Mouse (Mus musculus) lung, adult 18-20 months (tissue): ENCODE results near the gene Auts2.

ENCODE experiments used
- DNase-seq, 2 experiments: peaks; one replicate each; pipeline ENCODE4 v3.0.0; 2022; ENCODE audit warnings: mixed read lengths in 2 of 2

Gene Auts2

DNA sequence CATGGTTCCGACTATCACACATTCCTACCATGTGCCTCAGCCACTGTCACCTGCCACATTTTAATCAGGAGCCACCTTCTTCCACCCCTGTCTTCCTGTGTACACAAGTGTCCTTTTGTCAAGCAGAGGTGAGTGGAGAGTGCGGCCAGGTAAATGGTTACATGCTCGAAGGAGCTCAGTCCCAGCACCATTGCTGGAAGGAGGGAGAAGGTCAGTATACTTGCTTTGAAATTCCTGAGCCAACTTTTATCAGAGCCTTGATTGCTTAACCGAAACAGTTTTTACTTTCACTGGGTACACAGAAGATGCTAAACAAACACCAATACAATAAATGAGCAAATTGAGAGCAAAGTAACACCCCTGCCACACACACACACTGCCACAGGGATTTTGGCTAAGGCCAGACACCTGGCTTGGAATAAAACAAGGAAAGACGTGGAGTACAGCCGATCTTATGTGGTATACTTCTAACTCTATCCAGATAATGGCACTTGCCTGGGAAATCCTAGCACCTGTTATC lies 953.1 kb downstream of the Auts2 start:
- DNase-seq, result no peak

DNA sequence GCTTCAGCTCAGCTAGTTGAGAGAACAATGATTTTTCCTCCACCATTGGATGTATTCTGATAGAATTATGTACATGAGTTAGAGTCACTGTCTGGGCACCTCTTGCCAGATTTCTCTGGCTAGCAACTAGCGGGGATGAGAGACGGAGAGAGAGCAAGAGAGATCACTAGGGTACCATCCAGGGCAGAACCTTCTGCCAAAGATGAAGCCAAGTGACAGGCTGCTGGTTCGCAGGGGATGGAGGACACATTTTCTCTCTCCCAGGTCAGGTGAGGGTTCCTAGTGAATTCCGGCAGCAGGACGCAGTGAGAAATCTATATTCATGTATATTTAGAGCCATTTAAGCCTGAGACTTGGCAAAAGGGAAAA lies 956.8 kb downstream of the Auts2 start:
- DNase-seq, result no peak

DNA sequence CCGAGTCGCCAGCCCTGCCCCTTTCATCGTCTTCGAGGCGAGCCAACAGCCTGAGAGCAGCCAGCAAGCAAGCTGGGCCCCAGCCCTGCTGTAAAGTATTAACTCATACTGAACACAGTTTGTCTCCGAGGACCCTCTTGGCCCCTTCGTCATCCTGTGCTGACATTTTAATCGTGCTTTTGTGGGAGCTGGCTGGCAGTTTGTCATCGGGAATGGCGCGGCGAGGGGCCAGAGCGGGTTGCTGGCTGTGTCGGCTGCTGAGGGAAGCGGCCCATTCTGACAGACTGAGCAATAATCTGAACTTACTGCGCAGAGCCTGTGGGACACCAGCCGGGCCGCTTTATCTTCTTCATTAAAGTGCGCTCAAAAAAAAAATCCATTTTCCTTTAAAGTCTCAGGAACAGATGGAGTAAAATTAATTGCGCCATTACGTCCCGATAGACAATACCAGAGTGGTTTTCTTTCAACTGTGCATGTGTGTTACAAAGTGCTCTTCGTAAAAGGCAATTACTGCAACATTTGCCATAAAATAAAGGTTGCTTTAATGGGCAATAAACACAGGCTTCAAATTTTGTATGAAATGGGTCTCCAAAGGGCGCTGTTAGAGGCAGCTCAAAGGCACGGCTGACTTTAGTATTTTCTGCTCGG lies 957.3 kb downstream of the Auts2 start:
- no peak for DNase-seq

DNA sequence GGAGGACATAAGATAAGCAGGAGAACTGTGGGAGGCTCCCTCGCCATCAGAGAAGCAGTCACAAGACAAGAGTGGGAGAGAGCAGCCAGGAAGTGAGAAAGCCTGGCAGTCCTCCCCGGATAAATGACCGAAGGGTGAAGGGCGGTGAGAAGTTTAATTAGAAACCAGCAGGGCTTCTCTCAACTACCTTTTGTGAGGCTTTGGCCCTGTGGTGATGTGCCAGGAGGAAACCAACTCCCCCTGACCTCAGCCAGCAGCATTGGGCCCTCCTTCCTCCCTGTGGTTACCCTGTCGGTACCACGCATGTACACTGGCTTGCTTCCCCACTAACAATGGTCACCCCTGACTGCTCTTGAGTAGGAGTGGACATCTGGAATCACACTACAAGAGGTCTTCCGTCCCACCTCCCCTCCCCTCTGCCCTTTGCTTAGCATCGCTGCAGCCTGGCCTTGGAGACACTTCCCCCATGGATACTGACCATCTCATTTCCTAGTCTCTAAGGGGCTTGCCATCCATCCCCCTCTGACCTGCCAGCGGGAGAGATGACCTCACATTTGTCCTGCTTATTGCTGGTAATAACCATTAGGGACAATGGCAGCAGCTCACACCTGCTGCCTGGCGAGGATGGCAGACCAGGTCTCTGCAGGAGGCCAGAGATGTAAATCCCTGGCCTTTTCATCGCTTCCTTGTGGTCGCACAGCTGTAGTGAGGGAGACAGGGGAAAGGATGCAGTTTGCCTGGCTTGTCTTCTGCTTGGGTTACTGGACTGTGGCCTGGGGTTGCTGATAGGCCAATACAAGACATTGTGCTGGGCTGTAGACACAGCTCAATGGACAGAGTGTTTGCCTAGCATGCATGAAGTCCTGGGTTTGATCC lies 958.6 kb downstream of the Auts2 start:
- DNase-seq, result no peak

DNA sequence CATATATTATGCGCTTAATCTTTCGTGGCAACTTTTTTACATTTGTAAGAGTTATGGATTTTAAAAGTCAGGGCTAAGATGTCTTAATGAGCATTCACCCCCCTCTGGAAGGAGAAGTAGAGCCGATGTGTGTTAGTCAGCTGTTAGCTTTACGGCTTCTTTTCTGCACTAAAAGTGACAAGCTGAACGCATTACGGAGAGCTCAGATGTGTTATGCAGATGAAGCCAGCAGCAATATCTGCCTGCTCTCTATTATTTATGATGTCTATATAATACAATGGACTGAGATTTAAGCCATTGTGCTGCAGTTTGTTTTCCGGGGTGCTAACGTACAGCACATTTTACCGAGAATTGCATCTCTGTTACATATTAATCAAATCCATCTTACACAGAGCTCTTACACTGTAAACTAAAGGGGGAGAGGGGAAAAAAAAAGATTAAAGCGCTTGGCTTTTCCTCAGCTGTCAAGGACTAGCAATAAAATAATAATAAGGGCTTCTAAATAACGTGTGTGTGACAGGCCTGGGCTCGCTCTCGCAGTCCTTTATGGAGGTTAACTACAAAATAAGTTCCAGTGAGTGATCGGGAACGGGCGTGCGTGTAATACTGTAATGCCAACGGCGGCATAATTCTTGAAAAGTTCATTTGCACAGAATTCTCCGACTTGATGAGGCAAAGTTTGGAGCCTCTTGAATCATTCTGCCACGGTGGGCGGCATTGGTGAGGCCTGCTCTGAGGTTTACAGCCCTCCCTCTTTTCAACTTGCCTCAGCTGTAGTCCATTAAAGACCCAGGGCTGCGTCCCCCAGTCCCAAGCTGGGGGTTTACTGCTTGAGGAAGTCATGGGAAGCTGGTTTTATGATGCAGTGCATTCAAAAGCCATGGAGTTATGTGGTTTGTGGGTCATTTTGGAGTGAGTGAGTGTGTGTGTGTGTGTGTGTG lies 961.8 kb downstream of the Auts2 start:
- DNase-seq, result no peak

DNA sequence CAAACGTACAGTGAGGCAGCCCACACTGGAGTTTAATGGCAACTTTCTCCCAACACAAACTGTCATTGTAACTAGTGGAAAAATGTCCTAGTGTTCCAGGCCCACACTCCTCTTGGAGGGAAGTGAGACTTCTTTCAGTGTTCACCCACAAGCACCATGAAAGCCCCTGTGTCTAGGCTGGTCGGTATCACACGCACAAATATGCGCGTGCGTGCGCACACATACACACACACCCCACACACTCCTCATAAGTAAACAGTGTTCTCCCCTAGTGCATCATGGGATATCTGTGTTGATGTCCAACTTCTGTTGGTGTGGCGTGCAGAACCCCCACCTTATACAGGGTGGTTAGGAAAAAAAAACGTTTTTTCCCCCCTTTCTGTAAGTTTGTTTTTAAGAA lies 964.4 kb downstream of the Auts2 start:
- no peak for DNase-seq

DNA sequence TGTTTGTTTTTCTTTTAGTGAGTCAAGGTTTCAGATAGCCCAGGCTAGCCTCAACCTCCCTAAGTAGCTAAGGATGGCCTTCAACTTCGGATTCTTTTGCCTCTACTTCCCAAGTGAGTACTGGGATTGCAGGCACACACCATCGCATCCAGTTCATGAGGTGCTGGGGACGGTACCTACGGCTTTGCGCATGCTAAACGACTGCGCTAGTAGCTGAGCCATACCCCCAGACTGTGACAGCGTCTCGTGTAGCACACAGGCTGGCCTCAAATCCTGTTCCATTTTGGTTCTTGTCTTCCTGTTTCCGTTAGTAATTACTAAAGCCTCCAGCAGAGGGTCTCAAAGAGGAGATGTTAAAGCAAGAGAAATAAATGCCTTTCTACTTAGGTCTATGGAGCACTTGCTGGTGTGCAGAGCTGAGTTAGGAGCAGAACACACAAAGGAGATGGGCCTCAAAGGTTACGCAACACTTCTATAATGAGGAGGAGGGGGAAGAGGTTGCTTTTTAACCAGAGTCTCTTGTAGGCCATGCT lies 967.3 kb downstream of the Auts2 start:
- DNase-seq, result no peak

DNA sequence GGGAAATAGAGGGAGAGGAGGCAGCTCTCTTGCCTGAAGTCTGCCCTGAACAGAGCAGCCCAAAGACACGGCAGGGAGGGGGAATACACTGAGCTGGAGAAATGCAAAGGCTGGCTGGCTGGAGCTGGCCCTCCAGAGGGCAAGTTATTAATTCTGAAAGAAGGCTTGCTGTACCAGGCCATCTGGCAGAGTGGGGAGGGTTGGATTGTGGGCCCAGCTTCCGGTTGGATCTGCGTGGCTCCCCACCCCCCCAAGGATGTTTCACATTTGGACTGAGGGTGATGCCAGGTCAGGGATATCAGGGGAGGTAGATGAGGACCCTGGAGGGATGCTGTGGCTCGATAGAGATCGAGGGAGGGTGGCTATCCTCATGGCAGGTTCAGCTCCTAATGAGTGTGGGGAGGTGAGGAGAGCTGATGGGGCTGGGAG lies 968.0 kb downstream of the Auts2 start:
- no peak for DNase-seq

DNA sequence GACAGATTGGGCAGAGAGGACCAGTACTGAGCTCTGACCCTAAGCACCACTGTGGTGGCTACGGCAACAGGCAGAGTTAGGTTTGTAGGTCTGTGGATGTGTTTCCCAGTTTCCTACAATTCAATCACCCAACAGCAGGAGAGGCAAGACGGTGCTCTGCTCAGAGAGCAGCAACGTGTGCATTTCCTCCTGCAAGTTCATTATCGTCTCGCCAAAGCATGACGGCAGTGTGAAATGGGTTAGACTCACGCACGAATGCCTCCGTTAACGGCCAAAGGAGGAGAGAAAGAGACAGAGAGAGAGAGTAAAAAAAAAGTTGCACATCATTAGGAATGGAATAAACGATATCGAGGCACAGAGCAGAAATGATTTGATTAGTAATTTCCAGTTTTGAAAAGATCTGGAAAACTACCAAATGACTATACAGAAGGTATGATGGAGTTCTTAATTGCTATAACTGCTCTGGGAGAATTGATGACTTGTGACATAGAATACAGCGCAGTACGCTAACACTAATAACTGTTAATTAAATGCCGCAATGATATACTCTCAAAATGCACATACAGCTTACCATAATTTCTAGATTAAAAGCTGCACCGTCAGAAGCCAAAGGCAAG lies 968.6 kb downstream of the Auts2 start:
- DNase-seq, result no peak

DNA sequence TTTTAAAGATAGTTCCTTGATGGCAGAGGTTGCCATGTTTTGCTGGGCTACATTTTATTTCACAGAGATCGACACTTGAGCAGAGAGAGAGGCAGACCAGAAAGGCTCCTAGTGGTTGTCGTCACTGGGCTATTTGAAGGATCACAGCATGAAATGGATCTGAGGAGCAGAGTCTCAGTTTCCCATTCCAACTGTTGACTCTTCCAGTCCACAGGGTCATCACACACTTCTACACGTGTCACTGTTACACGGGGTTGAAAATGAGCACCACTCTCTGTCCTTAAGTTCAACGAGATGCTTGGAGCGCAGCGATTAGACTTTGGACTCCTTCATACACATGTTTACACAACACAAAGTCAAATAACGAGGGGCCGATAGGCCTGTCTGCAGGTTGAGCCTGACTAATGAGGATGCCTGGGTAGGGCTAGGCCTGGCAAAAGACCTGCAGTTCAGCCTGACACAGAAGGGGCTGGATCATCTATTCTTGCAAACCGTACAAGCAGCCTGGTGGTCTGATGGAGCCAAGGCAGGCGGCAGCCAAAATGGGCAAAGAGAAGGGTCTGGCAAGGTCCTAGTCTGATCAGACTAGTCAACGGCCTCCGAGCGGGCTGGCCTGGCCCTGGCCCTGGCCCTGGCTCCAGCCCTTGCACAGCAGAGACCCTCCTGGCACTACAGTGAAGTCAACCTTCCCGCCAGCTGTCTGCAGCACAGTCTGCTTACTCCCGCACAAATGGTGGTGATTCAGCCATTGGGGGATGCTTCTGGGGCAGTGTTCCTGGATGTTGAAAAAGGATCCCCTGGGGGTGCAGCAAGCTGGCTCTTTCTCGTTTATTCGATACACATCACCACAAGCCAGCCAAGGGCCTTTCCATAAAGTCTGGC lies 969.6 kb downstream of the Auts2 start:
- no peak for DNase-seq

DNA sequence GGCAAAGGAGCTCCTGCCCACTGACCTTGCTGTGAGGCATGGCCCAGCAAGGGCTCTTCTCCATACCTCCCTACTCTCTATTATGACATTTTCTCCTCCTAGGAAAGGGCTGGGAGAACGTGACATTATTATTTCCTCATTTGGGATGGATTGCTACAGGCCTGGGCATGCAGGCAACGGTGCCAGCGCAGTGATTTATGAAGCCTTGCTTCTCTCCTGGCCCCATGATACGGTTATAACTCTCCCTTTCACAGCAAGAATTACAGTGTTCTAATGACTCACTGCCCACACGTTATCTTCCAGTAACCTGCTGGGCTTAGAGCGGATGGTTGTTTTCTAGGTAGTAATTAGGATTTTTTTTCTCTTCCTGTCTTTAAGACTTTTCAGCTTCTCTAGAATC lies 977.1 kb downstream of the Auts2 start:
- DNase-seq, result no peak

DNA sequence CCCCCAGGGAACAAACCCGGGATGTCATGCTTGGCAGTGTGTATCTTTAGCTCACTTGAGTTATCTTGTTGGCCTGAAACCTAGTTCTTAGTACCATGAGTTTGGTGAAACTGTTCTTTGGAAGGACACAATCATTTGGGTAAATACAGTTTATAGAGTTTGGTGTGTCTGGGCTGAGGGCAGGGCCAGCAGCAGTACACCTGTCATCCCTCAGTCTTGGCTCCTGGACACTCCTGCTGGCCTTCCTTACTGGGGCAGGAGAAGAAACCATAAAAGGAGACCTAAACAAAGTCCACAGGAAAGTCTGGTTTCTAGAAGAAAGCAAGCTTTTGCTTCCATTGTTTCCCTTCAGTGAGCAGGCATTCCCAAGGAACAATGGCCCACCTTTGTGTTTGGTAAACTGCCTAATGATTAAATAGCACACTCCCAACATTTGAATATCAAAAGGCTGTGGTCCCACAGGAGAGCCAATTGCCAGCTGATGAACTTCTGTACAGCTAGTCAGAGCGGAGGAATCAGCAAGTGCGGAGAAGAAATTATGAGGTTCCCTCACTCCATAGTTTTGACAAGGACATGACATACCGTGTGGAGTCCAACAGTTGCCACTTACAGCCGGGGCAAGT lies 979.4 kb downstream of the Auts2 start:
- no peak for DNase-seq

DNA sequence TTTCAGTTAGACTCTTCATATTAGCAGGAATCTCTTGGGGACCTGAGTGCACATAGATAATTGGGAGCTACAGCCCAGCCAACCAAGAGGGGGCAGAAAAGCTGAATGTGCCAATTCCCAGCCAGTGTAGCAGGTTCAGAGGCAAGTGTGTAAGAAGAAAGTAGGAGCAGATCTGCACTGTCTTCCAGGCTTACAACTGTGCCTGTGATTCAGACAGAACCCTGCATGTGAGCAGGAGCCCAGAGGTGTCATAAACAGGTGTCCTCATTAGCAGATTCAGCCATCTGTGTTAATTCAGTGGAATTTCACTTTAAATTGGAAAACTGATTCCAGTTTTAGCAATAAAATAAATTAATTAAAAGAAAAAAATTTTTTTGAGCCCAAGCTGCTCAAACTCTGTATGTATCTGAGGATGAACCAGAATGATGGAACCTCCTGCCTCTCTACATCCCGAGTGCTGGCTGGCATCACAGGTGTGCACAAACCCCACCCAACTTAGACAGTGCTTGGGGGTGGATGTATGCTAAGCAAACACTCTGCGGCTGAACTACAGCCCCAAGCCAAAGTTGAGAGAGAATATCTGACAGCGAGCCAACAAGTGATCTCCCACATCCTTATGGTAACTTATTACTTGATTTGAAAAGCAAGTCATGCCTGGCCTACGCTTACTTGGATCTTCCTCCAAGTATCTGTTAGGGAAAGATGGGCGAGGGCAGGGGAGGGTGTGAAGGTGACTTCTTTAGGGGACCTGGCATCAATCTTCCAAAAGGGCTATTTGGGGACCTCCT lies 982.2 kb downstream of the Auts2 start:
- DNase-seq, result no peak

DNA sequence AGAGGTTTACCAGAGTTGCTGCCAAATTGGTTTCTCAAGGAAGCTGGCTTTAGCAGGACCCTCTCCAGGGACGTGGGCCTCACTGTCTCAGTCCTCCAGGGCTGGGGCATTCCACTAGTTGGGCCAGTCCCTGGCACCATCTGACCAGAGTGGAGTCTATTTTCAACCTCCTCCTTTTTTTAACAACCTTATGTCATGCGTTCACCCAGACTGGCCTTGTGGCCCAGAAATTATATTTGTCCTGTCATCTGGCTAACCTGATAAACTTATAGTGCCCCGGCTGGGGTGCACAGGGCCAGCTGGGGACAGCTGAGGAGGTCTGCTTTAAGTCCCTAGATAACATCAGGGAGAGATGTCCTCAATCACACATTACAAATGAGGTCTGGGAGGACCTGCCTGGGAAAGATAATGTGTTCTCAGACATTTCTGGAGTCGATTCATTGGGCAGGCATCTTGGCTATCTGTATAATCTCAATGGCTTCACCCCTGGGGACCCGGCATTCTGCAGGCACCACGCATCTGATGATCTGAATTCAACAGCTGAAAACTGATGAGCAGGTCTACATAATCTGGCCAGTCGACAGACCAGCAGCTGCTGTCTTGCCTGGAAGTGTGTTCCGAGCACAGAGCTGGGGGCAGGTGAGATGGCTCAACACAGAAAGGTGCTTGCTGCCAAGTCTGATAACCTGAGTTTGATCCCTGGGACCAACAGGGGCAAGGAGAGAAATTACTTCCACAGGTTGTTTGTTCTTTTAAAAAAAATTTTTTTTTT lies 984.6 kb downstream of the Auts2 start:
- no peak for DNase-seq

DNA sequence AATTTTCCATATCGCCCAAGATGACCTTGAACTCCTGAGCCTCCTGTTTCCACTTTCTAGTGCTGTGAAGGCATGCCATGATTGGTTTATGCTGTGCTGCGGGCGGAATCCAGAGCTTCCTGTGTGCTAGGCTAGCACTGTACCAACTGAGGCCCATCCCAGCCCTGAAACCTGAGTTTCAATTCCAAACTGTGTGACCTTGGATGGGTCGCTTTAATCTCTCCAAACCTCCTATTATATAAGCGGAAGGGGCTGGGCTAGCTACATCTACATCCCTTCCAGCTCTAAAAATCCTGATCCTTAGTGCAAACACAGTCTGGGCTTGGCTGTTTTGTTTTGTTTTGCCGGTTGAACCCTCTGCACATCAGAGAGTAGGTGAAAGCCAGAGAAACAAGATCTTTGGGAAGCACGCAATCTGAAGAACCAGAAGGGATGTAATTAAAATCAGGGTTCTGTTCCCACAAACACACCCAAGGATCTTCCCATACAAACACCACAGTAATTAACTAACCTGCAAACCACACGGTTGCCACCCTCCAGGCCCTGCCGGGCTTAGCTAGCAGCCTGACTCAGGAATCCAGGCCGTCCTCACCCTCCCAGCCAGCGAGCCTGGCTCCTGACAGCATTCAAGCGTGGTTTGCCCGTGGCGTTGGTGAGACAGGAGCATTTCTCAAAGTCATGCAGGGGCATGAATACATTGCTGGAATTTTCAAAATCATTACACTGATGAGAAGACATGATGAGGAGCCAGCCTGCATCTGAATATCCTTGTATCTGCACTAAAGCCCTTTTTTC lies 985.4 kb downstream of the Auts2 start:
- no peak for DNase-seq

DNA sequence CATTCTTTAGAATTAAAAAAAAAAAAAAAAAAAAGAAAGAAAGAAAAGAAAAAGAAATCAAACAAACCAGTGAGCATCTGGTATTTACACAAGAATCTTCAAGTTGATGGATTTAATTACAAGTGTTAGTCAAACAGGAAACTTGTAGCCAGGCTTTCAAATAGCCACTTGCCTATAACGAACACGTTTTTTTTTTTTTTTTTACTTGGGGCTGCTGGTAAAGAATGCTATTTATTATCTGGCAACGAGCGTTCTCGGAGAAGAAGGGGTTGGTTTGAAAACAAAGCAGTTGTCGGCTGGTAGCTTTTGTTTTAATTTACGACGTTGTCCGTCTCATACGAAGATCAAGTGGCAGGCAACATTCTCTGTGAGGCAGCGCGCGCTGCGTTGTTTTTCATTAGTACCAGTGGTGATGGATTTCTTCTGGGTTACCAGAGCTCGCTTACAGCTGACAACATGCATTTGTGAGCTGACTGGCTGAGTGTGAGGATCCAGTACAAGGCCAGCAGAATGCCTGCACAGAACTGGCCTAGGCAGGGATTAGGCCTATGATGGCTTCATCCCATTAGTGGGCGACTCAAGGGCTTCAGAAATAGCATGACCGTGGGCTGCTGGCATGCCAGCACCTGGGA lies 994.1 kb downstream of the Auts2 start:
- peak in 1 of 2 experiments; percentile 3 for DNase-seq

DNA sequence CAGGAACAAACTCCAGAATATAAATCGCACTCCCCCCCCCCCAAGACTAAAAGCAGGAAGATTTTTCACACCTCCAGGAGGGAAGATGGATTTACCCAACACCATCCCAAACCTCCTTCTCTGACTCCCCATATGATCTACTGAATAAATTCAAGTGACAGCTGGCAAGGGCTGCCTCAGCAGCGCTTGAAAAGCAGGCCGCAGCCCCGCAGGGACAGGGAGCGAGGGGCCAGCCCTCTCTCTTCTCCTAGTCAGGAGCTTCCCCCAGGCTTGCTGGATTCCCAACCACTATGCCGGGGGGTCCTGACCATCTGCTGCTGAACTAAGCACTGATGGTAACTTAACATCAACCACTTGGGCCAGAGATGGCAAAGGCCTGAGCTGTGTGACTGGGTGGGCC lies 995.2 kb downstream of the Auts2 start:
- no peak for DNase-seq

DNA sequence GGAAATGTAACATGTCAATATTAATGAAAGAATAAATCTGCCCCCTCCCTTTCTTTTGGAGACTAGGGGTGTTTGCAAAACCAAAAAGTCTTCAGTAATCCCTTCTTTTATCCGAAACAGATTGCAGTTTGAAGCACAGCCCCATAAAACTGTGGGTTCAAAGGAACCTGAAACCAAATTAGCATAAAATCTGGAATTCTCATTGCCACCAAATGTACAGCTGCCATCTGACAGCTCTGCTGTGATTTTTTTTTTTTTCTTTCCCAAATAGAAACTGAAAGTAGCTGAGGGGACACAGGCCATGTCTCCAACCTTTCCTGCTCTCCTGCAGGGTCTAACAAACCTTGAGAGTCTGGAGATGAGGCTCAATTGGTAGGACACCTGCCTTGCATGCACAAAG lies 996.7 kb downstream of the Auts2 start:
- DNase-seq, result no peak
